Mouse (Mus musculus) brain, embryonic 14.5 days (tissue): ENCODE measurements around the gene Gdi2.

Experiments used
- CTCF ChIP-seq: fragments of 200-500 bp; IDR thresholded peaks from 2 replicates; pipeline ENCODE4 v1.5.1; 2012; ENCODE audit warnings: inconsistent platforms, mild to moderate bottlenecking, moderate library complexity, borderline replicate concordance; ENCODE audit not compliant: insufficient read depth, insufficient read length; ENCODE audit errors: extremely low read depth
- POLR2A ChIP-seq: fragments of 200-500 bp; IDR thresholded peaks from 2 replicates; pipeline ENCODE4 v1.6.1; 2012; ENCODE audit warnings: mild to moderate bottlenecking, inconsistent platforms, borderline replicate concordance; ENCODE audit not compliant: poor library complexity, insufficient read depth, insufficient read length, severe bottlenecking; ENCODE audit errors: extremely low read depth

- TF ChIP-seq POLR2A, result no peak
- no peak for TF ChIP-seq CTCF
These were observed 56.4 kb downstream of the Gdi2 start for GRCm38 (mm10) chr13:3594311-3594710.
